Mouse (Mus musculus): ENCODE results near the gene Dpf1. TPM values are rescaled to one million over a fixed set of nuclear protein-coding genes. Genes with fewer than 3 reads are reported as not detected.

Dpf1 gene
- polyA plus RNA-seq, 1 experiment, result 91.9 TPM

DNA sequence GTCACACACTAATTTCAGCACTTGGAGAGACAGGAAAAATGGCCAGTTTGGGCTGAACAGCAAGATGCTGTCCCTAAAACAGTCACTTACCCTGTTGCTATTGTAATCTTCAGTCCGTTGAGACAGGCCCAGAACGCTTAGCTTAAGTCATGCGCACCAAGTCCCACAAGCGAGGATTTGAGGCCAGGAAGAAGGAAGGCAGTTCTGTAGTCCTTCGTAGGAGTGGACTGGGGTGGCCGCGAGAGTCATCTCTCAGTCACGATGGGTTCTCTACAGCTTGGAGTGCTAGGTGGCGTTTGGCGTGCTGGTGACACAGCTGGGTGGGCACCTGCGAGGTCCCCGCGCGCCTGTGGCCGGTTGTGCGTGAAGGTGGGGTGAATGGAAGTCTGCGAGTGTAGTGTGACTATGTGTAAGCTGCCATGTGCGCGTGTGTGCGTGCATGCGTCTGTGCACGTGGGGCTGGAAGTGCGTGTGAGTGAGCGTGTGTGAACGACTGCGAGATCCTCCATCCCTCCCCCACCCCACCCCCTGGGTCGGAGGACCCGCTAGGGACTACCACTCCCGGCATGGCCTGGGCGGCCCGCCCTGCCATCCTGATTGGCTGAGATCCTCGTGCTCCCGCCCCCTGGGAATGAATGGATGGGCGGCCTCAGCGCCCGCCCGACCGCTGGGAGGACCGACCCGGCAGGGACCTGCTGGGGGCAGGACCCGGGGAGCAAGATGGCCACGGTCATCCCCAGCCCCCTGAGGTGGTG, 3.8 kb downstream of the Dpf1 start:
- DNase-seq (ENCODE audit: extremely low spot score in 1 of 2, low spot score in 1 of 2), result peak; percentile 85 to 96

DNA sequence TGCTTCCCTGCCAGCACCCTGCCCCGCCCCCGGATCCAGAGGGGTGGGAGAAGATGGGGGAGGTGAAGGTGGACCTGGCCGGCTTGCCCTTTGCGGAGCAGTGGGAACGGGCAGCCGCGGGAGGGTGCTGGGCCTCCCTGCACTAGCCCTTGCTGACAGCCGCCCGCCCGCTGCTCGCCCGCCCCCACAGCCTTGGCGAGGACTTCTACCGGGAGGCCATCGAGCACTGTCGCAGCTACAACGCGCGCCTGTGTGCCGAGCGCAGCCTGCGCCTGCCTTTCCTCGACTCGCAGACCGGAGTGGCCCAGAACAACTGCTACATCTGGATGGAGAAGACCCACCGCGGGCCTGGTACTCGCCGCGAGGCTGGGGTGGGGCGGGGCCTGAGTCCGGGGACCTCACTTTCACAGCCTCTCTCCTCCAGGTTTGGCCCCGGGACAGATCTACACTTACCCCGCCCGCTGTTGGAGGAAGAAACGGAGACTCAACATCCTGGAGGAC, 5.5 kb downstream of the Dpf1 start:
- peak in 1 of 2 experiments; percentile 75 for DNase-seq (ENCODE audit: extremely low spot score in 1 of 2, low spot score in 1 of 2)

DNA sequence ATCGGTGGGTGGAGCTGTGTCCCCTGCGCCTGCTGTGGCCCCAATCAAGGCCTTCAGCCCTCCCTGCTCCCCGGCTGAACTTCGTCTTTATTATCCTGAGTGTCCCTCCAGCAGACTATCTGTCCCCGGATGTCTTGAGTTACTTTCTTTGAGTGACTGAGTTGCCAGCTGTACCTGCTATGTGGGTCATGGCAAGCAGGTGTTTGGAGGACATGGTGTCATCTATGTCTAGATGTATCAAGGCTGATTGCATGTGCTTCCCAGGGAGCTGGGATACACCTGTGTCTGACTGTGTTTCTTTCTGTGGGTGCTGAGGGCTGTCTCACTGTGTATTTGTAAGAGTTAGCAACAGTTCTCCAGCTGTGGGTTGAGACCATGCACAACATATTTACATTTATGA, 6.0 kb downstream of the Dpf1 start:
- no peak for DNase-seq (ENCODE audit: extremely low spot score in 1 of 2, low spot score in 1 of 2)

DNA sequence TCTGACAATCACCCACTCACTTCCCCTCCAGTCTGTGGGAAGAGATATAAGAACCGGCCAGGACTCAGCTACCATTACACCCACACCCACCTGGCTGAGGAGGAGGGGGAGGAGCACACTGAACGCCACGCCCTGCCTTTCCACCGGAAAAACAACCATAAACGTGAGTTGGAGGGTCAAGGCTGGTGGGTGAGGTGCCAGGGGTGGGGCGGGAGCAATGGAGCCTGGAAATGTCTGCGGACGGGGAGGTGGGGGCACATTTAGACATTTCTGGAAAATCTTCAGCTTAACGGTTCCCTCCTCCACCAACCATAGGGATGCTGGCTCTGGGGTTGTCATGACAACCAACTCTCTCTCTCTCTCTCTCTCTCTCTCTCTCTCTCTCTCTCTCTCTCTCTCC, 9.3 kb downstream of the Dpf1 start:
- peak in 1 of 2 experiments; percentile 71 for DNase-seq (ENCODE audit: extremely low spot score in 1 of 2, low spot score in 1 of 2)

DNA sequence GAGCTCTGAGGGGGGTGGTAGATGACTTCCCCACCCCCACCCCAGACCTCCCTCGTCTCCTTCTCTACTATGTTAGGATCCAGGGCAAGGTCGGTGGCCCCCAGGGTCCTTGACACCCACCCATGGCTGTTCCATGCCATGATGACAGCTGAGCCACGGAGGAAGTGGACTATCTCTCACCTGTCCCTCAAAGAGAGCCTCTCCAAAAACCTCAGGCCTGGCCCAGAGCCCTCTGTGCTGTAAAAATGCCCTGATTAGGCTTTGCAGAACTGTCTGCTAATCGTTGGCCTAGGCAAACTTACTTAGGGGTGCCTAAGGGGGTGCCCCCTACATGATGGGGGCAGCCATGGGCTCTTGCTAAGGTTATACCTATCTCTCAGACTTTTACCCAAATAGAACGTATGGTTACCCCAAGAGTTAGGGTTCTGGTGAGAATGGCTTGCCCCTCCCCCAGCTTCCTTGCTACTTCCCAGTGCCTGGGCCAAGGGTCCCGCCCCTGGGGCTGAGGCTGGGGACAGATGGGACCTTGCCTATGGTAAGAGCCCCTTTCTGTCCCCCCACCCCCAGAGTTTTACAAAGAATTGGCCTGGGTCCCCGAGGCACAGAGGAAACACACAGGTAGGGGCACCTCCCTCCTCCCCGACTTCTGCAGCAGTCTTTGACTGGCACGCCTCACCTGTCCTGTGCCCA, 10.0 kb downstream of the Dpf1 start:
- no peak for DNase-seq (ENCODE audit: extremely low spot score in 1 of 2, low spot score in 1 of 2)

DNA sequence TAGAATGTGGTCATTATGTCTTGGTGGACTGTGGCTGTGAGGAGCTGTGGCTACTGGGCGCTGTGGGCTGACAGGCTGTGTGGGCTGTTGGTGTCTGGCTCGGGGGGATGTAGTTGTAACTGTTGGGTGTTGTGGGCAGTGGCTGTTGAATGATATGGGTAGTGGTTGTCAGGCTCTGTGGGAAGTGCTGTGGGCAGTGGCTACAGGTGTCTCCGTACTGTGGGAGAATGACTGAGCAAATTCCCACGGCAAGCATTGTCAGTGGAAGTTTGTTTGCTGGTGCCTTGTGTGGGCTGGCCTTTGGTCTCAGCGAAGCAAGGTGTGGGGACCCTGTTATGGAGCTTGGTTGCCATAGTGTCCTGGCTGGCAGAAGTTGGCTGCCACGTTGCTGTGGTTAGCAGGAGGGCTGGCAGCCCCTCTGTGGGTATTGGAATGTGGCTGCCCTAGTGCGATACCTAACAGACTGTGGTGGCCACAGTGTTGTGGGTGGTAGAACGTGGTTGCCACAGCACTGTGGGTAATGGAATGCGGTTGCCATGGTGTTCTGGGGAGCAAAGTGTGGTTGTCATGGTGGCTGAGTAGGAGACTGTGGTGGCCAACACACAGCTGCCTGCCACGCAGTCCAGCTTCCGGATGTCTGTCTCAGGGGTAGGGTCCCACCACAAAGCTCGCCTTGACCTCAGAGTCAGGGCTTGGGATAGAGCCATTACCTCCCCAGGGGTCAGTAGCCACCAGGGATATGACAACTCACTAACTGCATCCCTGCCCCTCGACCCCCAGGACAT, 11.3 kb downstream of the Dpf1 start:
- DNase-seq (ENCODE audit: extremely low spot score in 1 of 2, low spot score in 1 of 2), result peak in 1 of 2 experiments; percentile 79

DNA sequence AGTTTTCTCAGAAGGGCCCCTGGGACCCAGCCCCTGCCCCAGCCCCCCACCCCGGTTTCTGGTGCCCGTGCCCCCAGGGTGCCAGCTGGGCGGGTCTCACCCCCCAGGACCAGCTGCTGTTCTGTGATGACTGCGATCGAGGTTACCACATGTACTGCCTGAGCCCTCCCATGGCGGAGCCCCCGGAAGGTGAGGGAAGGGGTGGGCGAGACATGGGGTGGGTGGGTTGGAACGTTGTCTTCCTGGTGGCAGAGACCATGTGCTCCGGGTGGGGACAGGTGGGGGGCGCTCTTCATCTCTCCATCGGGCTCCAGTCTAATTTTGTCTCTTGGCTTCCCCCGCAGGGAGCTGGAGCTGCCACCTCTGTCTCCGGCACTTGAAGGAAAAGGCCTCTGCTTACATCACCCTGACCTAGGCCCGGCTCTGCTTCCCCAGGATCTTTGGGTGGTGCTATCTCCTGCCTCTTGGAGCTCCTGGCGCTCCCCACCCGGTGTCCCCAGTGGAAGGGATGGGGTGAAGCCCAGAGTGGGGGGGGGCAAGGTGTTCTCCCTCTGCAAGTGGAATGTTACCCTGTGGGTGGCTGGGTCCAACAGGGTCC, 12.5 kb downstream of the Dpf1 start:
- peak in 1 of 2 experiments; percentile 73 for DNase-seq (ENCODE audit: extremely low spot score in 1 of 2, low spot score in 1 of 2)

DNA sequence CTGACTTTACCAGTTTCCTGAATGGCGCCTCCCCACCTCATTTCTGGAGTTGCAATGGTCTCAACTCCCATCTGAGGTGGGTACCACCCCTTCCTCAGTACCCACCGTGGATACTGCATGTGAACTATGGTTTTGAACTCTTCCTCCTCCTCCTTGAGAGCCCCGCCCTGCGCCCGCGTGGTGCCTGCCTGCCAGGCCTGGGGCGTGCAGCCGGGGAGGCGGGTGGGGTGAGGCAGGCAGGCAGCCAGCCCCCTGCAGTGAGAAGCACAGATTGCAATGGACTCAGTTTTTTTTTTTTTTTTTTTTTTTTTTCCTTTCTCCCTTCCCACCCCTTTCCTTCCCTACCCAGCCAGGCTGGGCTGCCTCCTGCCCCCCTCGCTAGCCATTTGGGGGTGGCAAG, 13.2 kb downstream of the Dpf1 start:
- peak in 1 of 2 experiments; percentile 76 for DNase-seq (ENCODE audit: extremely low spot score in 1 of 2, low spot score in 1 of 2)

DNA sequence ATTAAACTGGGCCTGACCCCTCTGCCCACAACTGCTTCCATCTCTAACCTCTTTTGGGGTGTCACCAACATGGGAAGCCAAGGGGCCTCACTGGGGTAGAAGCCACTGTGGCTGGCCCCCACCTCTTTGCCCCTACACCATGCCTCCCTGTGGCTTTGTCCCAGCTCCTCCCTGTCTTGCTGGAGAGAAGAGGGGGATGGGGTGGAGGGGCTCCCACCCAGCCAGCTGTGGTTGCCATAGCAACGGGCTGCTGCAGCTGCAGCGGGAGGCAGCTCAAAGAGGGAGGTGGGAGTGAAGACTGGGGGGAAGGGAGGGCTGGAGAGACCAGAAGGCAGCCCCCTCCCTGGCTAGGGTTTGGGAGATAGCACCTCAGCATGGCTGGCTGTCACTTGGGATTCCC, 13.8 kb downstream of the Dpf1 start:
- no peak for DNase-seq (ENCODE audit: extremely low spot score in 1 of 2, low spot score in 1 of 2)

DNA sequence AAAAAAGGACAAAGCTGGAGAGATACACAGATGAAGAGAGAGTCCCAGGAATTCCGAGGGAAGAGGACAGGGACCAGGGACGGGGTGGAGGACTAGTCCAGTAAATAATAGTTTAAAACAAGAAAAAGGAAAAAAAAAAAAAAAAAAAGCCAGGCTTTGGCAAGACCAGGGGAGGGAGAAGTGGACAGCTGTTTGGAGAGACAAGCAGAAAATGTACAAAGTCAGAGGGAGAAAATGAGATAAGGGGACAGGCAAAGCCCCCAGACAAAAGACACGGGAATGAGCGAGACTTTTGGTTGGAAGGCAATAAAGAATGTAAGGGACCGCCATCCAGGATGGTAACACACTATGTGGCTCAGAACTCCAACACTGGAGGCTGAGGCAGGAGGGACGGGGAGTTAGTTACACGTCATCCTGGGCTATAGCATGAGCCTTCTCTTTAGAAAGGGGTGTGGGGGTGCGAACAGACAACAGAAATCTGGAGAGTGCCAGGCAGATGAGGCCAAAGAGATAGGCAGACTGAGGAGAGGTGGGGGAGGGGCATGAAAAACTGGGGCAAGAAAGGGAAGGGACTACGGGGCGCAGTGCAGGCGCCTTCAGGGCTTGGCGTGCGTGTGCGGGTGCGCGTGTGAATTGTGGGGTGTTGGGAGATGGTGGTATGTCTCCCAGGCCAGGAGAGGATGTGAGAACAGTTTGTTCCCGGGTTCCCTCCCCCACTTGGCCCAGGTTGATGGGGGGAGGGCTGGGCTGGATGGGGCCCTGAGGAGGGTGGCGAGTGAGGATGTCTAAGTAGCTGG, 14.6 kb downstream of the Dpf1 start:
- peak in 1 of 2 experiments; percentile 78 for DNase-seq (ENCODE audit: extremely low spot score in 1 of 2, low spot score in 1 of 2)

DNA sequence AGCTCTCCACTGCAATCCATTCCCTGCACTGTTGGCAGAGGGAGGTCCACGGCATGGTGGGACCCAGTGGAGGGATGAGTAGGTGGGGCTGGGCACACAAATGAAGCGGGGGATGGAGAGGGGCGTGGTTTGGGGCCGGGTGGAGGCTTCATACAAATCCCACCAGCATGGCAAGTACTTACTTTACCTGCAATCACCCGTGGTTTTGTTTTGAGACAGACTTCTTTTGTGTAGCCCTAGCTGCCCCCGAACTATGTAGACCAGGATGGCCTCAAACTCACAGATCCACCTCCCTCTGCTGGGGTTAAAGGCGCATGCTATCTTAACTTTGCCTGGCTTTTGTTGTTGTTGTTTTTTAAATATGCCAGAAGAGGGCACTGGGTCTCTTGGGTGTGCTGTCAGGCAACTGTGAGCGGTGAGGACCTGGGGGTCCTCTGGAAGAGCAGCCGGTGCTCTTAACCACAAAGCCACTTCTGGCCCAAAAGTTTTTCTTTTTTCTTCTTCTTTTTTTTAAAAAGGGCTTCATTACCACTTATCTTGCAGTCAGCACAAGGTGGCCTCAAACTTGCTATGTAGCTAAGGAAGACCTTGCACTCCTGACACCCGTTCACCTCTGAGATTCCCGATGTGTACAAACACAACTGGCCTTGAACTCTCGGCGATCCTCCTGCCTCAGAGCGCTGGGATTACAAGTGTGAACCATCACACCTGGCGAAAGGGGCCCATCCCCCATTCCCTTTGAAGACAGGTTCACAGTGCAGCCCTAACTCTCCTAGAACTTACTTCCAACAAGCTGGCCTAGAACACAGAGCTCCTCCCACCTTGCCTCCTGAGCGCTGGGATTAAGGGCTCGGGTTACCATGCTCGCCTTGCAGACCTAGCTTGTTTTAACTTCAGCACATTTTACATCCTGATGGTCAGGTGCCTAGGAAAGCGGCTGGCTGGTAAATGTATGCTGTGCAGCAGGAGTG, 15.9 kb downstream of the Dpf1 start:
- DNase-seq (ENCODE audit: extremely low spot score in 1 of 2, low spot score in 1 of 2), result no peak

DNA sequence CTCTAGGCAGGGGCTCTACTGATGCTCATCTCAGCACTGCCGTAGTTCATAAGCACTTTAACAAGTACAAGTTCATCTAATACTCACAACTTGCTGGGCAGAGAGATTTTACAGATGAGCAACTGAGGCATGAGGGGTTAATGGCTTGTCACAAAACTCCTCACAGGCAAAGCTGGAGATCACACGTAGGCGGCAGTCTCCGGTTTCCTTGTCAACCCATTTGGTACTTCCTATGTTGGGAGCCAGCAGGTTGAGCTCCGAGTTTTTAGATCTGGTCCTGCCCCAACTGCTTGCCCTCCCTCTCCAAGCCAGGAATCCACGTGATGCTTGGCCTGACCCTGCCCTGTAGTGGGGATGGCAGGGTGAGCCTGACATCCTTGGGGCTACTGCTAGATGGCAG, 23.3 kb downstream of the Dpf1 start:
- DNase-seq (ENCODE audit: extremely low spot score in 1 of 2, low spot score in 1 of 2), result no peak

DNA sequence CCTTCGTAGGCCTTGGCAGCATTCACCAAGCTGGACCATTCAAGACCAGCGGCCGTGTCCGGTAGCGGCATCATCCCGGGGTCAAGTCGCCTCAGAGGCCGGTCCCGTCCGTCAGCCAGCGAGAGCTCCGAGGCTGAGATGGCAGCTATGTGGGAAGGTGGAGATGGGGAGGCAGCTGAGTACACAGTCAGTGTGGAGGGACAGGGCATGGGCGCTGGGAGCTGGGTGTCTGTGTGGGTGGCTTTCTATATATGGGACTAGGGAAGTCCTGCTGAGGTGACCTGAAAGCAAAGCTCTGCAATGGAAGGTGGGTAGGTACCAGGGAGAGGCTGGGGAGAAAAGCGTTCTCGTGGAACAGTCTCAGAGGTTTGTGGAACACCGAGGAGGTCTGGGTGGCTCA, 25.2 kb downstream of the Dpf1 start:
- DNase-seq (ENCODE audit: extremely low spot score in 1 of 2, low spot score in 1 of 2), result no peak

DNA sequence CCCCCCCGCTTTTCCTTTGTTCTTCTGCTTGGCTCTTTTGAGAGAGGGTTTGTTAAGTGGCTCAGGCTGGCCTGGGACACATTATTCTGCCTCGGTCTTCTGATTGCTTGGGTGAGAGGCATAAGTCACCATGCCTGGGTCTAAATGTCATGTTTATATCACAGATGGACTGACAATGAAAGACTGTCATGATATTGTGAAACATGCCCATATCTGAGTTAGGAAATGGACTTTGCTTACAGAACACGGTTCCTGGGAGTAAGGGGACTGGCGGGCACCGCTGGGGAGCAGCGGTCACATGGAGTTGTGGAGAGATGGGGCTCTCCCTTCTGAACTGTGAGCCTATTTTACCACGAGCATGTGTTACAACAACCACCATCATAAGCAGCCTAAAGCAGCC, 30.4 kb downstream of the Dpf1 start:
- DNase-seq (ENCODE audit: extremely low spot score in 1 of 2, low spot score in 1 of 2), result no peak

DNA sequence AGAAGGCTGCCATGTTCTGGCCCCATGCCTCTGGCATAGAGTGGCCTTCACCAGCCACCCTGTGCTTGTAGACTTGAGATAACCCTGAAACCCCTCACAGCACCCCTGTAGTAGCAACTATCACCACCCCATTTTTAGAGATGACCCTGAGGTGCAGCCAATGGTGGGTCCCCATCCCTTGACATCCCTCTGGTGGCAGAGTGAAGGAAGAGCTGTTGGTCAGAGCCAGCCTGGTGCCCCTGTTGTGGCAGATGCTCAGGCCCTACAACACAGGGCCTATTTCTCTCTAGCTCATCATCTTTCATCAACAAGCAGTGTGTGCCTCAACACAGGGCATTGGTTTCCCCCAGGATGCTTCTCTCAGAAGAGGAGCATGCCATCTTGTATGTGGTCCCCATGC, 31.5 kb downstream of the Dpf1 start:
- DNase-seq (ENCODE audit: extremely low spot score in 1 of 2, low spot score in 1 of 2), result no peak

DNA sequence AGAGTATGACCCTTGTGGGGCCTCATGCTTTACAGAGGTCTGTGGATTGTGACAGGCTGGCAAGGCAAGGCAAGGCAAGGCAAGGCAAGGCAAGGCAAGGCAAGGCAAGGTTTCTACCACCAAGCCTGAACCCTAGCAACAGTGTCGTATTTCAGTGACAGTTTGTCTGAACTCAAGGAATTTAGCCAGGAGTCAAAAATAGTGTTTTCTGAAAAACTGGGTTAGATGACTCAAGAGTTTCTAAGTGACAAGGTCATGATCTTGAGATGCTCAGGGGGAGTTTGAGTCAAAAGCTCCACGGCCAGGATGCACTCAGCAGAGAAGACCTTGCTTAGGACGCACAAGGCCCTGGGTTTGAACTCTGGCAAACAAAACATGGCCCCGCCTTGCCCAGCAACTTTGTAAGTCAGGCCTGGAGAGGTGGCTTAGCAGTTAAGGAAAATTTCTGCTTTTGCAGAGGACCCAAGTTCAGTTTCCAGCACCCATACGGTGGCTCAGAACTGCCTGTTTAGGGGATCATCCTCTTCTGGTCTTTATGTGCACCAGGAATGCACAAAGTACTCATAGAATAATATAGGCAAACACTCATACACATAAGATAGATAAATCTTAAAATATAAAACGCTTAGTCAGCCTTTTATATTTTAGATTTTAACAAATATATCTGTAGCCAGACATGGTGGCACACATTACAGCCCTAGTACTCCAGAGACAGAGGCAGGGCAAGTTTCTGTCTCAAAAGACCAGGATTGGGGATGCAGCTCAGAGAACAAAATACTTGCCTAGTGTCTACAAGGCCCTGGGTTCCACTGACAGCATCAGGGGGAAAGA, 32.3 kb downstream of the Dpf1 start:
- no peak for DNase-seq (ENCODE audit: extremely low spot score in 1 of 2, low spot score in 1 of 2)

DNA sequence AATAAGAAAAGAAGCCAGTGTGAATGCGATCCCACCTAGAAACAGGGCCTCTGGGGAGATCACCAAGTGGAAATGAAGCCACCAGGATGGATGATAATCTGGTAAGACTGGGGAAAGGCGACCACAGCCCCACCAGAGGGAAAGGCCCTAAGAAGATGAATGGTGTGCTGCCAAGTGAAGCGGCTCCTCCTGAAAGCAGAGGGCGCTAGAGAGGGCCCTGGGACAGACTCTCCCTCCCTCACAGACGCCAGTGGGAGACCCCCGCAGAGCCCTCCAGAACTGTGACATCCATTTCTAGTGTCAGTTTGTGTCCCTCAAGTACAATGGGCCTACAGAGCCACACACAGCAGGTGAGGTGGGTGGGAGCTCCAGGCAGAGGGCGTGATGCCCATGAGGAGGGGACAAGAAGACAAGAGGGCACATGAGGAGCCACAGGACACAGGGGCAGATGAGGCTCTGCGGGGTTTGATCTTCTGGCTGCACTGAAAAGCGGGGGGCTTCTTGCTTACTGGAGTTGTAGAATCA, 33.1 kb downstream of the Dpf1 start:
- DNase-seq (ENCODE audit: extremely low spot score in 1 of 2, low spot score in 1 of 2), result no peak

DNA sequence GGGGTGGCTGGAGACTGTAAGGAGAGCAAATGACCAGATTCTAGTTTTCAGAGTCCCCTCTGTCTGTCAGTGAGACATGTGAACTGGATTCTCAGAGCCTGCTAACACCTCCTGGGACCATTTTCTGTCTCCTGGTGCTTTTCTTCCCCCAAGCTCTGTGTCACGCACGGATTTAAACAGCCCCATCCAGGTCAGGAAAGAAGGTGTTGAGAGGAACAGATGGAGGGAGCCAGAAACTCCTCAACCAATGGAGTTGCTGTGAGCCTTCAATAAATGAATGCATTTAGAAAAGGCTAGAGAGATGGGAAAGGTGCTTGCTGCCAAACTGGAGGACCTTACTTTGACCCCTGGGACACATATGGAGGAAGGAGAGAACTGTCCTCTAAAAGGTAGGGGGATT, 34.0 kb downstream of the Dpf1 start:
- DNase-seq (ENCODE audit: extremely low spot score in 1 of 2, low spot score in 1 of 2), result no peak

Data from frontal cortex, adult 2 months (tissue).